11 mouse cellular contexts compared by ENCODE assay signal in genomic region chr15:82244805-82245161, GRCm38 (mm10). TPM values are rescaled to one million over a fixed set of nuclear protein-coding genes. Genes with fewer than 3 reads are reported as not detected.
DNase-seq lines count a peak whose midpoint lies in the region; ATAC-seq and TF ChIP-seq lines count a peak whose summit lies in the region.
"Not testable (repeated sequence)": the region's sequence is repeated elsewhere in the genome, so short reads cannot be mapped to it uniquely, and the experiment has no call there.
"Had no signal": no experiment of that assay in that cellular context is flagged by ENCODE, and none has a peak within 500 bp of the region (broad histone marks: within the 10 kb centered on the region; RNA-seq: fewer than 3 reads in every experiment).

No protein-coding gene starts in this region.

- H3ac ChIP-seq in myocyte (ENCODE audit: control insufficient read depth, insufficient read length) = peak overlapping the region; percentile 18

- H3K9ac ChIP-seq in heart, embryonic 12.5 days = peak overlapping the region; percentile 68
- H3K9ac ChIP-seq in hindbrain, postnatal 0 days (replicated peaks; ENCODE audit: low read length) = peak overlapping the region; percentile 56; the same call in 1 of the 2 replicates
- peak overlapping the region; percentile 70 for H3K9ac ChIP-seq in limb, embryonic 12.5 days (replicated peaks)
- peak overlapping the region; percentile 69 for H3K9ac ChIP-seq in lung, embryonic 15.5 days

- H3K4me3 ChIP-seq in bone marrow, adult 2 months (replicated peaks; ENCODE audit: control insufficient read depth, low read depth, low read length) = peak overlapping the region; percentile 87
- H3K4me3 ChIP-seq in erythroblast, embryonic 14.5 days (replicated peaks) = peak overlapping the region; percentile 70
- H3K4me3 ChIP-seq in heart, embryonic 12.5 days = peak overlapping the region; percentile 76
- H3K4me3 ChIP-seq in hindbrain, postnatal 0 days (ENCODE audit: low read length) = peak overlapping the region; percentile 72
- peak overlapping the region; percentile 70 for H3K4me3 ChIP-seq in limb, embryonic 12.5 days (replicated peaks)
- peak overlapping the region; percentile 94 for H3K4me3 ChIP-seq in lung, embryonic 15.5 days
- H3K4me3 ChIP-seq in myocyte = peak overlapping the region; percentile 57
- H3K4me3 ChIP-seq in testis, adult 2 months (ENCODE audit: control insufficient read depth, low read depth, low read length) = peak overlapping the region; percentile 99

- not testable (repeated sequence) for ATAC-seq in heart, embryonic 12.5 days (ENCODE audit: insufficient number of reproducible peaks, low FRiP score); hindbrain, postnatal 0 days; limb, embryonic 12.5 days (ENCODE audit: insufficient number of reproducible peaks, insufficient read depth, low FRiP score, low TSS enrichment, low read depth)
- ATAC-seq in lung, embryonic 15.5 days (ENCODE audit: borderline replicate concordance, extremely low read depth, low FRiP score, low TSS enrichment) = 0 out of 2 replicates have a peak, but pooled peaks have one; percentile 6

- H3K36me3 ChIP-seq in erythroblast, embryonic 14.5 days (ENCODE audit: control insufficient read depth) = peaks cover 19% of the 10 kb centered on the region
- H3K36me3 ChIP-seq in heart, embryonic 12.5 days; hindbrain, postnatal 0 days (ENCODE audit: insufficient read depth, low read length); limb, embryonic 12.5 days; lung, embryonic 15.5 days; myocyte (ENCODE audit: control insufficient read depth, insufficient read depth); testis, adult 2 months (ENCODE audit: control insufficient read depth, insufficient read depth, low read length): not testable (repeated sequence)

- not testable (repeated sequence) for H3K27ac ChIP-seq in bone marrow, adult 2 months (ENCODE audit: control insufficient read depth, insufficient read depth, low read depth, low read length, poor library complexity); heart, embryonic 12.5 days (ENCODE audit: poor library complexity, severe bottlenecking)
- H3K27ac ChIP-seq in hindbrain, postnatal 0 days = peak overlapping the region; percentile 56; the same call in 1 of the 2 replicates
- peak overlapping the region; percentile 91 for H3K27ac ChIP-seq in limb, embryonic 12.5 days
- H3K27ac ChIP-seq in lung, embryonic 15.5 days = peak overlapping the region; percentile 91
- peak overlapping the region; percentile 99 for H3K27ac ChIP-seq in testis, adult 2 months (ENCODE audit: control insufficient read depth, insufficient read depth, low read depth, low read length)

- H3K27me3 ChIP-seq in erythroblast, embryonic 14.5 days (ENCODE audit: control insufficient read depth); heart, embryonic 12.5 days (replicated peaks); hindbrain, postnatal 0 days (ENCODE audit: insufficient read depth, low read length); limb, embryonic 12.5 days; lung, embryonic 15.5 days; myocyte (ENCODE audit: control insufficient read depth, insufficient read depth, insufficient read length); testis, adult 2 months (ENCODE audit: control insufficient read depth, insufficient read depth, low read length): not testable (repeated sequence)

- TF ChIP-seq CTCF in bone marrow, adult 2 months (IDR thresholded peaks at IDR 0.05; ENCODE audit: control insufficient read depth, insufficient read depth, low read length); hindbrain, postnatal 0 days (IDR thresholded peaks at IDR 0.05; ENCODE audit: low read depth); testis, adult 2 months (IDR thresholded peaks at IDR 0.05; ENCODE audit: control insufficient read depth, insufficient read depth, insufficient replicate concordance, low read depth, low read length): not testable (repeated sequence)

- peak overlapping the region; percentile 85 for H3K4me2 ChIP-seq in heart, embryonic 12.5 days
- H3K4me2 ChIP-seq in hindbrain, postnatal 0 days (ENCODE audit: low read depth, low read length) = peak overlapping the region; percentile 89
- H3K4me2 ChIP-seq in limb, embryonic 12.5 days = peak overlapping the region; percentile 93
- H3K4me2 ChIP-seq in lung, embryonic 15.5 days = peak overlapping the region; percentile 96
- peak overlapping the region; percentile 89 for H3K4me2 ChIP-seq in myocyte (ENCODE audit: low read depth)

- not testable (repeated sequence) for H3K79me2 ChIP-seq in myocyte (ENCODE audit: control insufficient read depth, insufficient read depth)

- 22% methylated on average over 9 of the region's 9 CpGs for WGBS in bone marrow, adult 2 months
- 22% methylated on average over 9 of the region's 9 CpGs for WGBS in heart, embryonic 12.5 days
- WGBS in hindbrain, postnatal 0 days = 24% methylated on average over 9 of the region's 9 CpGs
- WGBS in limb, embryonic 12.5 days = 21% methylated on average over 9 of the region's 9 CpGs
- 19% methylated on average over 9 of the region's 9 CpGs for WGBS in lung, embryonic 15.5 days

- DNase-seq in hindbrain, postnatal 0 days (ENCODE audit: low spot score) = not testable (repeated sequence)

- H3K9me3 ChIP-seq in erythroblast, embryonic 14.5 days (ENCODE audit: control insufficient read depth, low read length); heart, embryonic 12.5 days (replicated peaks); hindbrain, postnatal 0 days (ENCODE audit: low read length); limb, embryonic 12.5 days; lung, embryonic 15.5 days: not testable (repeated sequence)

- not testable (repeated sequence) for H3K4me1 ChIP-seq in bone marrow, adult 2 months (ENCODE audit: control insufficient read depth, insufficient read depth, low read length); heart, embryonic 12.5 days (replicated peaks); hindbrain, postnatal 0 days (ENCODE audit: insufficient read depth, low read length); lung, embryonic 15.5 days
- peaks cover 24% of the 10 kb centered on the region for H3K4me1 ChIP-seq in erythroblast, embryonic 14.5 days (ENCODE audit: control insufficient read depth)
- peaks cover 12% of the 10 kb centered on the region for H3K4me1 ChIP-seq in limb, embryonic 12.5 days (replicated peaks)
- H3K4me1 ChIP-seq in testis, adult 2 months (ENCODE audit: control insufficient read depth, insufficient read depth, low read length) = peaks cover 12% of the 10 kb centered on the region

- TF ChIP-seq POLR2A in bone marrow, adult 2 months (IDR thresholded peaks at IDR 0.05; ENCODE audit: borderline replicate concordance, control insufficient read depth, low read depth, low read length); myocyte (IDR thresholded peaks at IDR 0.05; ENCODE audit: insufficient read length, low read depth); testis, adult 2 months (IDR thresholded peaks at IDR 0.05; ENCODE audit: control insufficient read depth, low read depth, low read length): not testable (repeated sequence)

RNA-seq across cellular contexts. Expression of gene Cenpm, which starts 0.2 kb away (rescaled TPM):
- 19.5 and 21.2 TPM in 2 replicates for polyA plus RNA-seq in bone marrow, adult 2 months (2011; ENCODE audit: insufficient read depth, insufficient read length, low replicate concordance, missing spikeins)
- 16.4 and 20.1 TPM in 2 replicates for polyA plus RNA-seq in erythroblast, embryonic 14.5 days (2012)
- polyA plus RNA-seq in heart, embryonic 12.5 days (2016; fragmentation: Nextera tagmentation; extraction: Ambion mirVana) = 57.9 and 67.0 TPM in 2 replicates
- total RNA-seq in hindbrain, postnatal 0 days (2014; rRNA removed) = 15.0 and 16.2 TPM in 2 replicates
- polyA plus RNA-seq in hindbrain, postnatal 0 days (2015; fragmentation: Nextera tagmentation; extraction: Ambion mirVana) = 23.0 and 27.6 TPM in 2 replicates
- polyA plus RNA-seq in limb, embryonic 12.5 days (2016; fragmentation: Nextera tagmentation; extraction: Ambion mirVana) = 75.5 and 75.7 TPM in 2 replicates
- 71.6 and 74.5 TPM in 2 replicates for polyA plus RNA-seq in lung, embryonic 15.5 days (2015; fragmentation: Nextera tagmentation; extraction: Ambion mirVana)
- polyA plus RNA-seq in myocyte (2012; fragmentation: generic; extraction: Trizol) = 28.1 TPM
- polyA plus RNA-seq in testis, adult 2 months (2012; rRNA removed) = 14.6 and 21.3 TPM in 2 replicates
- total RNA-seq: gastrocnemius, adult 8-10 months had no signal

RNA-seq across cellular contexts. Expression of gene 1500009C09Rik, which starts 7.4 kb away (rescaled TPM):
- polyA plus RNA-seq in bone marrow, adult 2 months (2011; ENCODE audit: insufficient read depth, insufficient read length, low replicate concordance, missing spikeins) = not detected in 2 replicates
- not detected in 2 replicates for polyA plus RNA-seq in erythroblast, embryonic 14.5 days (2012)
- polyA plus RNA-seq in heart, embryonic 12.5 days (2016; fragmentation: Nextera tagmentation; extraction: Ambion mirVana) = not detected in 2 replicates
- total RNA-seq in hindbrain, postnatal 0 days (2014; rRNA removed) = 116 and 127 TPM in 2 replicates
- 12.5 and 13.9 TPM in 2 replicates for polyA plus RNA-seq in hindbrain, postnatal 0 days (2015; fragmentation: Nextera tagmentation; extraction: Ambion mirVana)
- not detected in 2 replicates for polyA plus RNA-seq in limb, embryonic 12.5 days (2016; fragmentation: Nextera tagmentation; extraction: Ambion mirVana)
- not detected in 2 replicates for polyA plus RNA-seq in lung, embryonic 15.5 days (2015; fragmentation: Nextera tagmentation; extraction: Ambion mirVana)
- polyA plus RNA-seq in myocyte (2012; fragmentation: generic; extraction: Trizol) = not detected
- polyA plus RNA-seq in testis, adult 2 months (2012; rRNA removed) = 7.8 and 9.4 TPM in 2 replicates
- total RNA-seq: gastrocnemius, adult 8-10 months; heart, postnatal 14 days had no signal
- polyA plus RNA-seq: CD4-positive, CD25-positive, alpha-beta regulatory T cell, adult 4 months had no signal

RNA-seq across cellular contexts. Expression of gene Tnfrsf13c, which starts 20.6 kb away (rescaled TPM):
- 12.1 and 24.9 TPM in 2 replicates for polyA plus RNA-seq in bone marrow, adult 2 months (2011; ENCODE audit: insufficient read depth, insufficient read length, low replicate concordance, missing spikeins)
- polyA plus RNA-seq in erythroblast, embryonic 14.5 days (2012) = 0.36 TPM in 1 of 2 replicates, not detected in the other
- polyA plus RNA-seq in heart, embryonic 12.5 days (2016; fragmentation: Nextera tagmentation; extraction: Ambion mirVana) = 0.09 TPM in 1 of 2 replicates, not detected in the other
- total RNA-seq in hindbrain, postnatal 0 days (2014; rRNA removed) = 0.29 and 5.6 TPM in 2 replicates
- polyA plus RNA-seq in hindbrain, postnatal 0 days (2015; fragmentation: Nextera tagmentation; extraction: Ambion mirVana) = 0.34 and 0.42 TPM in 2 replicates
- polyA plus RNA-seq in limb, embryonic 12.5 days (2016; fragmentation: Nextera tagmentation; extraction: Ambion mirVana) = 0.10 TPM in 1 of 2 replicates, not detected in the other
- 0.12 TPM in 1 of 2 replicates, not detected in the other for polyA plus RNA-seq in lung, embryonic 15.5 days (2015; fragmentation: Nextera tagmentation; extraction: Ambion mirVana)
- 0.14 TPM for polyA plus RNA-seq in myocyte (2012; fragmentation: generic; extraction: Trizol)
- 7.2 and 8.0 TPM in 2 replicates for polyA plus RNA-seq in testis, adult 2 months (2012; rRNA removed)
- total RNA-seq: gastrocnemius, adult 8-10 months had no signal

RNA-seq across cellular contexts. Expression of gene Sept3, which starts 29.9 kb away (rescaled TPM):
- 2.0 TPM in 1 of 2 replicates, not detected in the other for polyA plus RNA-seq in bone marrow, adult 2 months (2011; ENCODE audit: insufficient read depth, insufficient read length, low replicate concordance, missing spikeins)
- not detected in 2 replicates for polyA plus RNA-seq in erythroblast, embryonic 14.5 days (2012)
- polyA plus RNA-seq in heart, embryonic 12.5 days (2016; fragmentation: Nextera tagmentation; extraction: Ambion mirVana) = 3.8 and 4.9 TPM in 2 replicates
- 393 and 404 TPM in 2 replicates for total RNA-seq in hindbrain, postnatal 0 days (2014; rRNA removed)
- 299 and 320 TPM in 2 replicates for polyA plus RNA-seq in hindbrain, postnatal 0 days (2015; fragmentation: Nextera tagmentation; extraction: Ambion mirVana)
- polyA plus RNA-seq in limb, embryonic 12.5 days (2016; fragmentation: Nextera tagmentation; extraction: Ambion mirVana) = 45.5 and 46.3 TPM in 2 replicates
- polyA plus RNA-seq in lung, embryonic 15.5 days (2015; fragmentation: Nextera tagmentation; extraction: Ambion mirVana) = 4.1 and 6.3 TPM in 2 replicates
- 0.01 TPM for polyA plus RNA-seq in myocyte (2012; fragmentation: generic; extraction: Trizol)
- 12.1 and 14.0 TPM in 2 replicates for polyA plus RNA-seq in testis, adult 2 months (2012; rRNA removed)
- polyA plus RNA-seq: CD4-positive, CD25-positive, alpha-beta regulatory T cell, adult 4 months had no signal

RNA-seq across cellular contexts. Expression of gene Shisa8, which starts 32.2 kb away (rescaled TPM):
- polyA plus RNA-seq in bone marrow, adult 2 months (2011; ENCODE audit: insufficient read depth, insufficient read length, low replicate concordance, missing spikeins) = 0.77 and 1.9 TPM in 2 replicates
- polyA plus RNA-seq in erythroblast, embryonic 14.5 days (2012) = 0.03 TPM in 2 replicates
- polyA plus RNA-seq in heart, embryonic 12.5 days (2016; fragmentation: Nextera tagmentation; extraction: Ambion mirVana) = 0.19 and 0.35 TPM in 2 replicates
- 34.7 and 36.0 TPM in 2 replicates for total RNA-seq in hindbrain, postnatal 0 days (2014; rRNA removed)
- 7.5 and 9.2 TPM in 2 replicates for polyA plus RNA-seq in hindbrain, postnatal 0 days (2015; fragmentation: Nextera tagmentation; extraction: Ambion mirVana)
- 0.10 and 0.23 TPM in 2 replicates for polyA plus RNA-seq in limb, embryonic 12.5 days (2016; fragmentation: Nextera tagmentation; extraction: Ambion mirVana)
- 1.1 and 1.3 TPM in 2 replicates for polyA plus RNA-seq in lung, embryonic 15.5 days (2015; fragmentation: Nextera tagmentation; extraction: Ambion mirVana)
- 0.13 TPM for polyA plus RNA-seq in myocyte (2012; fragmentation: generic; extraction: Trizol)
- 0.31 and 0.61 TPM in 2 replicates for polyA plus RNA-seq in testis, adult 2 months (2012; rRNA removed)
- total RNA-seq: gastrocnemius, adult 8-10 months had no signal
- polyA plus RNA-seq: CD4-positive, CD25-positive, alpha-beta regulatory T cell, adult 4 months had no signal
